Mouse (Mus musculus) brain, adult 10 weeks (tissue): ENCODE data around the gene Hist1h2bb. TPM values are rescaled to one million over a fixed set of nuclear protein-coding genes. Genes with fewer than 3 reads are reported as not detected.

ENCODE experiments used
- polyA plus RNA-seq: library from polyadenylated mRNA; stranded (reverse); fragments of 350-450 nt; fragmentation: Illumina TruSeq; extraction: RNeasy Lipid Tissue Mini Kit (QIAGEN cat#74804); gene quantifications from one replicate; pipeline ENCODE4 v1.2.3, GENCODE M21; 2015; ENCODE audit warnings: low read depth, low replicate concordance

Hist1h2bb gene
- polyA plus RNA-seq: not detected

GRCm38 (mm10) chr13:23746201-23747080 is at the start of gene Hist1h2bb:
Gene Hist1h2bb (plus strand): TSS chr13:23746734.

DNA sequence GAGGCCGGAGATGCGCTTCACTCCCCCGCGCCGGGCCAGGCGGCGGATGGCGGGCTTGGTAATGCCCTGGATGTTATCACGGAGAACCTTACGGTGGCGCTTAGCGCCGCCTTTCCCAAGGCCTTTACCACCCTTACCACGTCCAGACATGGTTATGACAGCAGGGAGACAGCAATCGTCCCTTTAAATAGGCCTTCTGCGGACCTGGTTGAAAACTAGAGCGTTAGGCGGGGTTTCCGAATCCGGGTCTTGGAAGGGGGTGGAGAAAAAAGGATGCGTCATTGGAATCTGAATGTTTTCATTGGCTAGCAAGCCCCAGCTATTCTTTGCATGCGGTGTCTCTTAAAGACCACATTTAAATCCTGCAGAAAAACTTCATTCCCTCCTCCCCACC is 48.2 kb upstream of the Hist1h2bb start, which contains the start of gene Hist1h4c:
Hist1h4c (minus strand) TSS at position 155 of the 394 bp plus-strand sequence.

DNA sequence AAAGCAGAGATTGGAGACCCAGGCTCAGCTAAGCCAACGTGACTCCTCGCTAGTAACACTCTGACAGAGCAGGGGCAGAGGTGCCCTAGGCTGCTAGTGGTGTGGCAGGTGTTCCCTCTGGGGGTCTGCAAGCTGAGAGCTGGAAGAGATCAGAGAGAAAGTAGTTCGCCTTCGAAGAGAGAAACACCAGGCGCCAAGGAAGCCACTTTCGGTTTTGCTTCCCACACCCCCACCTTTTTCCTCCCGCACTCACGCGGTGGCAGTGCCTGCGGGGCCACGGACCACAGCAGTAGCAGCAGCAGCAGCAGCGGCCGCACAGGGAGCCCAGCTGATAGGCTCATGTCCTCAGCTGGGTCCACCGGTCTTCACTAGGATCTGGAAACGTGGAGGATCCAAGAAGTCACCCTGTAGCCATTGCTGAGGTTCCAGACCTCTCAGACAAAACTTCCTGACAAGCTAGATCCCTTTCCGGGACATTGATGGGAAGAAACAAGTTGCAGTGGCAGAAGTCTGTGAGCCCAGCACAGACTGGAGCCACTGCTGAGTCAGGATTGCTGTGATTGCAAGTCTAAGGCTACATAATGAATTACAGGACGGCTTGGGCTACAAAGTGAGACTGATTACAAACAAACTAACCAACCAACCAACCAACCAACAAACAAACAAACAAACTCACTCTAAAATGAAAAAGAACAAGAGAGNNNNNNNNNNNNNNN is 36.0 kb upstream of the Hist1h2bb start, which contains the start of gene Hfe:
Hfe (minus strand) TSS at position 481 of the 716 bp plus-strand sequence.

DNA sequence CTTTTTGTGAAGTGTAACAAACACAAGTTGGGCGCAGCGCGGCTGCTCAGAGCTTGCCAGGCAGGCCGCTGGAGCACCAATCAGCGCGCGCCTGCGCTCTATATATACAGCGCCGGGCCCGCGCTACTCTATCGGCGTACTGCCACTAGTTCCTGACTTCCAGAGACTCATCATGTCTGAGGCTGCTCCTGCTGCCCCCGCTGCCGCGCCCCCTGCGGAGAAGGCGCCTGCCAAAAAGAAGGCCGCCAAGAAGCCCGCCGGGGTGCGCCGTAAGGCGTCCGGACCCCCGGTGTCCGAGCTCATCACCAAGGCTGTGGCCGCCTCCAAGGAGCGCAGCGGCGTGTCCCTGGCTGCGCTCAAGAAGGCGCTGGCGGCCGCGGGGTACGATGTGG is 7.9 kb upstream of the Hist1h2bb start, which contains the start of gene Hist1h1c:
Hist1h1c (plus strand) TSS at position 132 of the 392 bp plus-strand sequence.

GRCm38 (mm10) chr13:23745381-23746161 is 963 bp upstream of the Hist1h2bb start, which contains the start of gene Hist1h3c:
Gene Hist1h3c (minus strand): TSS chr13:23745602.

DNA sequence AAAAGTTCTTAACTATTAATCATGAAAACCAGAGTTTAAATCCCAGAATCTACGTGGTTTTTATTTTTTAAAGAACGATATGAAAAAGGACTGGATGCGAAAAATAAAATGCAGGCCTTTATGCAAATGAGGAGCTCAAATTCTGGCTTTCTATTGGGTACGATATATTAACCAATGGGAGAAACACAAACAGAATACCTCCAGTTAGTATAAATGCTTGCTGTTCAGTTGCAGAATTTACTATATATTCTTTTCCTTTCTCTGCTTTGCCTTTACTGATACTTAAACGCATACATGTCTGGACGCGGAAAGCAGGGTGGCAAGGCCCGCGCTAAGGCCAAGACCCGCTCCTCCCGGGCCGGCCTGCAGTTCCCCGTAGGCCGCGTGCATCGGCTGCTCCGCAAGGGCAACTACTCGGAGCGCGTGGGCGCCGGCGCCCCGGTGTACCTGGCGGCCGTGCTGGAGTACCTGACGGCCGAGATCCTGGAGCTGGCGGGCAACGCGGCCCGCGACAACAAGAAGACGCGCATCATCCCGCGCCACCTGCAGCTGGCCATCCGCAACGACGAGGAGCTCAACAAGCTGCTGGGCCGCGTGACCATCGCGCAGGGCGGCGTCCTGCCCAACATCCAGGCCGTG is 4.4 kb downstream of the Hist1h2bb start, which contains the start of gene Hist1h2ab:
Hist1h2ab (plus strand) TSS at position 288 of the 639 bp plus-strand sequence.

DNA sequence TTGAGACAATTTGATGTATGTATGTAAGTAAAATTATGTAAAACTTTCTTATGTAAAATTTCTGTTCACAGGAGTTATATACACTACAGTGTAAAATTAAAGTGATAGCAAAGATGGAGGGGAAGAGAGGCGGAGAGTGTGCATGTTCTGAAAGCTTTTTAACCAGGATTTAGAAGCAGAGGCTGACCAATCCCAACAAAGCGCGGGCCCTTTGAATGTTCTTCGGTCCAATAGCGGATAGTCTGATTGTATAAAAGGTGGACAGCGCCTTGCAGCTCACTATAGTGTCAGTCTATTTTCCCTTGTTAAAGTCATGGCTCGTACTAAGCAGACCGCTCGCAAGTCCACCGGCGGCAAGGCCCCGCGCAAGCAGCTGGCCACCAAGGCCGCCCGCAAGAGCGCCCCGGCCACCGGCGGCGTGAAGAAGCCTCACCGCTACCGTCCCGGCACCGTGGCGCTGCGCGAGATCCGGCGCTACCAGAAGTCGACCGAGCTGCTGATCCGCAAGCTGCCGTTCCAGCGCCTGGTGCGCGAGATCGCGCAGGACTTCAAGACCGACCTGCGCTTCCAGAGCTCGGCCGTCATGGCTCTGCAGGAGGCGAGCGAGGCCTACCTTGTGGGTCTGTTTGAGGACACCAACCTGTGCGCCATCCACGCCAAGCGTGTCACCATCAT is 5.7 kb downstream of the Hist1h2bb start, which contains the start of gene Hist1h3b:
Hist1h3b (plus strand) TSS at position 201 of the 675 bp plus-strand sequence.

GRCm38 (mm10) chr13:23756790-23757189 is 10.3 kb downstream of the Hist1h2bb start, which contains the start of gene Hist1h4b:
Gene Hist1h4b (plus strand): TSS chr13:23757013.

DNA sequence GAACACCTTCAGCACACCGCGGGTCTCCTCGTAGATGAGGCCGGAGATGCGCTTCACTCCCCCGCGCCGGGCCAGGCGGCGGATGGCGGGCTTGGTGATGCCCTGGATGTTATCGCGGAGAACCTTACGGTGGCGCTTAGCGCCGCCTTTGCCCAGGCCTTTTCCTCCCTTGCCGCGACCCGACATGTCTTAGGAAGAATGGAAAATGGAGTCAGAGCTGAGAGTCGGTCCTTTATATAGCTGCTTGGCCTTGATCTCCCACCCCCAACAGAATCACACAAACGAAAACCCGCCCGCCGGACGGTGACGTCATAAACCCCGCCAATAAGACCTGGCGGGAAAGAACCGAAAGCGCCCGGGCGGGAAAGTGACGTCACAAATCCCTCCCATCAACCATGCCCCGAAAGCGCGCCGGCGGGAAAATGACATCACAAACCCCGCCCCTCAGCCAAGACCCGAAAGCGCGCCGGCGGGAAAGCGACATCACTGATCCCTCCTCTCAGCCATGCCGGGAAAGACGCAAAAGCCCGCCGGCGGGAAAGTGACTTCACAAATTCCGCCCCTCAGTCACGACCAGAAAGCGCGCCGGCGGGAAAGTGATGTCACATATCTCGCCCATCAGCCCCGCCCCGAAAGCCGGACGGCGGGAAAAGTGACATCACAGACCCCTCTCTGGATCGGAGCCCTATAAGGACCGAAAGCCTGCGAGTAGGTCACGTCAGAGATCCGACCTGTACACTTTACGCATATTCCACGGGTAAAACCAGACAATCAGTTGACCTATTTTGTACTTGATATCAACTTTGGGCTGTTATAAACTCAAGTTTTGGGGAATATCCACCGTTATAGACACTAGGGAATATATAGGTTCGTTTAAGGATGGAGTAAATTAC is 14.7 kb downstream of the Hist1h2bb start, which contains the start of gene Hist1h4a:
Hist1h4a (minus strand) TSS at position 259 of the 893 bp plus-strand sequence.

GRCm38 (mm10) chr13:23761871-23762821 is 15.6 kb downstream of the Hist1h2bb start, which contains the start of gene Hist1h3a:
Gene Hist1h3a (minus strand): TSS chr13:23762386.

DNA sequence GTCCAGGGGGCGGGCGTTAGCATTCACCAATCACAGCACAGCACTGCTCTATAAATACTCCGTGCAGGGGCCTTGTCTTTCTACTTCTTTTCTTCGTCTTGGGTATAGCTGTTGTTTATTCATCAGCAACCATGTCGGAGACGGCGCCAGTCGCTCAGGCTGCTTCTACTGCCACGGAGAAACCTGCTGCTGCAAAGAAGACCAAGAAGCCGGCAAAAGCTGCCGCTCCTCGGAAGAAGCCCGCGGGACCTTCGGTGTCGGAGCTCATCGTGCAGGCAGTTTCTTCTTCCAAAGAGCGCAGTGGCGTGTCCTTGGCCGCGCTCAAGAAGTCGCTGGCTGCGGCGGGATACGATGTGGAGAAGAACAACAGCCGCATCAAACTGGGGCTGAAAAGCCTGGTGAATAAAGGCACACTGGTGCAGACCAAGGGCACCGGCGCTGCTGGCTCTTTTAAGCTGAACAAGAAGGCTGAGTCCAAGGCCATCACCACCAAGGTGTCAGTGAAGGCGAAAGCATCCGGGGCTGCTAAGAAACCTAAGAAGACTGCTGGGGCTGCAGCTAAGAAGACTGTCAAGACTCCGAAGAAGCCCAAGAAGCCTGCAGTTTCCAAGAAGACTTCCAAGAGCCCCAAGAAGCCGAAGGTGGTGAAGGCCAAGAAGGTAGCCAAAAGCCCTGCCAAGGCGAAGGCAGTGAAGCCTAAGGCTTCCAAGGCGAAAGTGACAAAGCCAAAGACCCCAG is 17.2 kb downstream of the Hist1h2bb start, which contains the start of gene Hist1h1a:
Hist1h1a (plus strand) TSS at position 81 of the 738 bp plus-strand sequence.

DNA sequence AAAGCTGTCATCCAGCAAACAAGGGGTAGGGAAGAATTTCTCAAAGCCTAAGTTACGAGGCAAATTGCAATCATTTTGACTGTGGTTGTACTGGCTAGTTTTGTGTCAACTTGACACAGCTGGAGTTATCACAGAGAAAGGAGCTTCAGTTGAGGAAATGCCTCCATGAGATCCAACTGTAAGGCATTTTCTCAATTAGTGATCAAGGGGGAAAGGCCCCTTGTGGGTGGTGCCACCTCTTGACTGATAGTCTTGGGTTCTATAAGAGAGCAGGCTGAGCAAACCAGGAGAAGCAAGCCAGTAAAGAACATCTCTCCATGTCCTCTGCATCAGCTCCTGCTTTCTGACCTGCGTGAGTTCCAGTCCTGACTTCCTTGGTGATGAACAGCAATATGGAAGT is 23.1 kb downstream of the Hist1h2bb start, which contains the start of gene Trim38:
Trim38 (plus strand) TSS at position 301 of the 400 bp plus-strand sequence.

Other genes starting within 250 kb of the Hist1h2bb start
- gene Hist1h4h, start 215.7 kb upstream of the Hist1h2bb start, polyA plus RNA-seq: 5.4 TPM
- not detected for gene Hist1h2af, start 212.8 kb upstream of the Hist1h2bb start, polyA plus RNA-seq
- gene Hist1h3g, start 211.3 kb upstream of the Hist1h2bb start, polyA plus RNA-seq: not detected
- gene Hist1h2bh, start 203.3 kb upstream of the Hist1h2bb start, polyA plus RNA-seq: 0.37 TPM
- gene Hist1h3f, start 202.7 kb upstream of the Hist1h2bb start, polyA plus RNA-seq: not detected
- not detected for gene Hist1h4f, start 195.1 kb upstream of the Hist1h2bb start, polyA plus RNA-seq
- 0.06 TPM for gene Hist1h1d, start 193.5 kb upstream of the Hist1h2bb start, polyA plus RNA-seq
- not detected for gene Hist1h3e, start 184.4 kb upstream of the Hist1h2bb start, polyA plus RNA-seq
- not detected for gene Hist1h2ae, start 175.5 kb upstream of the Hist1h2bb start, polyA plus RNA-seq
- gene Hist1h2bg, start 175.3 kb upstream of the Hist1h2bb start, polyA plus RNA-seq: 3.5 TPM
- gene Hist1h2bf, start 172.5 kb upstream of the Hist1h2bb start, polyA plus RNA-seq: not detected
- not detected for gene Hist1h2ad, start 172.4 kb upstream of the Hist1h2bb start, polyA plus RNA-seq
- 0.76 TPM for gene Hist1h3d, start 171.0 kb upstream of the Hist1h2bb start, polyA plus RNA-seq
- gene Hist1h4d, start 165.1 kb upstream of the Hist1h2bb start, polyA plus RNA-seq: not detected
- gene Hist1h2be, start 125.6 kb upstream of the Hist1h2bb start, polyA plus RNA-seq: 6.4 TPM
- 3.1 TPM for gene Hist1h1e, start 124.2 kb upstream of the Hist1h2bb start, polyA plus RNA-seq
- gene Hist1h2ac, start 62.8 kb upstream of the Hist1h2bb start, polyA plus RNA-seq: 2.0 TPM
- 79.4 TPM for gene Hist1h2bc, start 62.5 kb upstream of the Hist1h2bb start, polyA plus RNA-seq
- not detected for gene Hist1h1t, start 50.9 kb upstream of the Hist1h2bb start, polyA plus RNA-seq
- gene Hist1h4c, start 48.3 kb upstream of the Hist1h2bb start, polyA plus RNA-seq: 1.3 TPM
- 4.4 TPM for gene Hfe, start 35.9 kb upstream of the Hist1h2bb start, polyA plus RNA-seq
- gene Hist1h1c, start 7.9 kb upstream of the Hist1h2bb start, polyA plus RNA-seq: 35.3 TPM
- gene Hist1h3c, start 1.1 kb upstream of the Hist1h2bb start, polyA plus RNA-seq: not detected
- gene Hist1h2ab, start 4.4 kb downstream of the Hist1h2bb start, polyA plus RNA-seq: not detected
- gene Hist1h3b, start 5.5 kb downstream of the Hist1h2bb start, polyA plus RNA-seq: not detected
- gene Hist1h4b, start 10.3 kb downstream of the Hist1h2bb start, polyA plus RNA-seq: not detected
- not detected for gene Hist1h4a, start 14.5 kb downstream of the Hist1h2bb start, polyA plus RNA-seq
- gene Hist1h3a, start 15.7 kb downstream of the Hist1h2bb start, polyA plus RNA-seq: not detected
- gene Hist1h1a, start 16.9 kb downstream of the Hist1h2bb start, polyA plus RNA-seq: not detected
- not detected for gene Trim38, start 23.2 kb downstream of the Hist1h2bb start, polyA plus RNA-seq
- not detected for gene Slc17a2, start 60.3 kb downstream of the Hist1h2bb start, polyA plus RNA-seq
- gene Slc17a3, start 92.7 kb downstream of the Hist1h2bb start, polyA plus RNA-seq: not detected
- gene Slc17a1, start 121.0 kb downstream of the Hist1h2bb start, polyA plus RNA-seq: not detected
- gene Slc17a4, start 168.3 kb downstream of the Hist1h2bb start, polyA plus RNA-seq: not detected
- not detected for gene Hist1h2ba, start 187.4 kb downstream of the Hist1h2bb start, polyA plus RNA-seq
- not detected for gene Hist1h2aa, start 187.7 kb downstream of the Hist1h2bb start, polyA plus RNA-seq
- 0.43 TPM for gene Scgn, start 244.5 kb downstream of the Hist1h2bb start, polyA plus RNA-seq